Mouse (Mus musculus) heart, postnatal 14 days (tissue): Measurements from ENCODE around the gene Cav2. TPM values are rescaled to one million over a fixed set of nuclear protein-coding genes. Genes with fewer than 3 reads are reported as not detected.

Experiments used
- DNase-seq, 2 experiments: peaks; one replicate each; pipeline ENCODE4 v3.0.0; 2021 to 2022
- intact Hi-C: fragments of 180-260 bp; cut with DNase I; formaldehyde crosslinking; loops from one replicate; pipeline ENCODE4 v1.15.1; 2025
- total RNA-seq, 2 experiments: library from RNA; stranded (reverse); gene quantifications; 2 replicates each; pipeline ENCODE4 v1.2.3; 2021

Gene Cav2
- total RNA-seq, 2 experiments from 2014 or later: 64.8 to 66.2 TPM

DNA sequence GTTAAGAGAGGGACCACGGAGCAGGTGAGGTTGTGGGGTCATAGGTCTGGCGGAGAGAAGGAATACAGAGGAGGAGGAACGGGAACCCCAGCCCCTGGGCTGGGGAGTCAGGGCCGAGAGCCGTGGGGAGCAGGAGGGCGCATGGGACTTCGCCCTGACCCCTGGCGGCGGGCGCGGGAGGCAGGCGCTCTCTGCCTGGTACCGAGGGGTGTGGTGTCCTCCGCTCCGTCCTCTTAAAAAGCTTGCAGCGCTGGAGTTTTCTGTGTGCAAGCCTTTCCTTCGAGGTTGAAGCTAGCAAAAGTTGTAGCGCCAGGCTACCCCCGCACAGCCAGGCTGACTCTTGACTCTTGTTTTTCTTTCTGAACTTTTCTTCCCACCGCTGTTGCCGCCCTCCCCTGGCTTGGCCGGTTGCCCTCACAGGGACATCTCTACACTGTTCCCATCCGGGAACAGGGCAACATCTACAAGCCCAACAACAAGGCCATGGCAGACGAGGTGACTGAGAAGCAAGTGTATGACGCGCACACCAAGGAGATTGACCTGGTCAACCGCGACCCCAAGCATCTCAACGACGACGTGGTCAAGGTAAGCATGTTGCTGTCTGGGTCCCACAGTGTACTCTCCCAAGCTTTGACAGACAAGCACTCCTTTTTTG lies 26.6 kb downstream of the Cav2 start:
- intact Hi-C loops: loop anchor here (2.0 to 5.0 kb wide), 4 partner anchors 27 to 193 kb away; partner anchors contain the start of gene Cav2
- DNase-seq: peak; percentile 82 to 84

DNA sequence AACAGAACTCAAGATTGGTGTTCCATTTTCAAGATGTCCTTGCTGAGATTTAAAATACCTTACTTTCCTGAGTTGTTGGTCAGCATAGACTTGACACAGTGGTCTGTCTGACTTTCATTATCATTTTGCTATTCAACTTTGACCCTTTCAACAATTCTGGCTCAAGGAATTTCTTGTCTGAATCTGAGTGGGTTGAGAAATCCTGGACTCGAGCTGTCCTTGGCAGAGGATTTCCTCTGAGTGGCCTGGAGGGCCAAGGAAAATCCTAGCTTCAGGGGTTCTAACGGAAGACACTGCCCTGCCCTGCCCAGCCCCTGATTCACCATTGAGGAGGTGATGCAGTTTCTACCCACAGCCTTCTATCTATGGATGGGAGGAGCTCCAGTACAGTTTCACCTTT lies 27.7 kb downstream of the Cav2 start:
- intact Hi-C loops: loop anchor here (5.0 kb wide), 2 partner anchors 86 to 111 kb away; no protein-coding TSS in a partner anchor
- DNase-seq: no peak

DNA sequence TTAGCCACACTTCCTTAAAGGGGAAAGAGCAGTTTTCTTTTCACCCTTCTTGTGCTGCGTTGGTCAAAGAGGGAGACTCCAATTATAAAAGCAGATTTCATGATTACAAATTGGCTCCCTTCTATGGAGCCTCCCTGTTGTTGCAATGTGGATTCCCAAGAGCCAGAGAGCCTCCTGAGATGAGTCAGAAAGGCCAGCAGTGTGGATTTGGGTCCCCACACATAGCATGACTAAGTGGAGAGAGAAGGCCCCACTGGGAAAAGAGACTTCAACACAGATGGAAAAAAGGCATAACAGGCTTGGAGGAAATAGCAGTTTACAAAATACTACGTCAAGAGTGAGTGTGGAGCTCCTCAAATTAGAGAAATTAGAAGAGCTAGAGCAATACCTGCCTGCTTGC lies 28.3 kb downstream of the Cav2 start:
- intact Hi-C loops: loop anchor here (5.0 kb wide), 2 partner anchors 87 to 112 kb away; no protein-coding TSS in a partner anchor
- DNase-seq: no peak

DNA sequence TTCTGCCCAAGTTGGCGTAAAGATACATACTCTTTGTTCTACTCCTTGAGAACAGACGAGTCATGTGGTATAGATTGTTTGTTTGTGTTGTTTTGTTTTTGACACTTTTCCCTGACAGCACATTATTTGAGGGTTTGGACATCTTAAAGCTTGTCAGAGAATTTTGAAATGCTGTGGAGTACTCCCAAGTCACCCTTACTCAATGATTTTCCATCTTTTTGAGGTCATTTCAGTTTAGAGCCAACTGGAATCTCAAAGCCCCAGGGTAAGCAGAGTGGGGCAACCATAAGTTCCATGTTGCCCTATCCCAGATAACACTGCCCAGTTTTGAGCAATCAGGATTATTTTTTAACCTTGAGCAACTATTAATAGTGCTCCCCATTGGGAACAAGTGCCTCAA lies 33.3 kb downstream of the Cav2 start:
- intact Hi-C loops: loop anchor here (2.0 kb wide), 1 partner anchor 45 kb away; no protein-coding TSS in a partner anchor
- DNase-seq: no peak

DNA sequence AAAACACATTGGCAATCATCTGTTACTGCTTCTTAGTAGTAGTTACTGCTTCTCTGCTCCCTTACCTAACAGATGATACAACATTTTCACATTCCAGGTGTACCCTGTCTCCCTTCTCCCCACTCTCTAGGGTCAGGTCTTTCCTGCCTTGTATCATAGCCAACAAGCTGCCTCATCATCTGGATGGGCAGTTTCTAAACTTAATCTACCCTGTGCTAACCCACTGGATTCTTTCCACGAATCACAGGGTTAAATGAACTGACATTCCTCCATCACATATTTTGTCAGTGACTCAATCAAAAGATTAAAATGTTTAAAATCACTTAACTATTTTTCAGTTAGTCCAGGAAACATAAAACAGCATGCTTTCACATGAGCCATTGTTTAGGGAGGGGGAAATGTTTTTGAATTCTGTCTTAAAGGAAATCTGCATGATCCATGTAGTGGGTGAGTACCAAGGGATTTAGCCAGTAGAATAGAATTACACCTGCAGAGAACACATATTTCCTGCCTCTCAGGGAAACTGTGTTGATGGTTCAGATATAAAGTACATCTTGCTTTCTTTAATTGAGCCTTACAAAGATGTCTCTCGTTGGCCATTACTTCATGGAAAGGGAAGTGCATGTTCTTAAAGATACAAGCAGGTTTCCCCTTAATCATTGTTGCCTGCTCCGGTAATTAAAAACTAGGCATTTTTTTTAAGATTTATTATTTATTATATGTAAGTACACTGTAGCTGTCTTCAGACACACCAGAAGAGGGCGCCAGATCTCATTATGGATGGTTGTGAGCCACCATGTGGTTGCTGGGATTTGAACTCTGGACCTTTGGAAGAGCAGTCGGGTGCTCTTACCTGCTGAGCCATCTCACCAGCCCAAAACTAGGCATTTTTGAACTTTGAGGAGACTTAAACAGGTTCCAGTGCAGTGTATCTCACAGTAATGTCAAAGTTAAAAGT lies 34.0 kb downstream of the Cav2 start:
- DNase-seq: no peak
- intact Hi-C loops: loop anchor here (2.0 kb wide), 1 partner anchor 44 kb away; no protein-coding TSS in a partner anchor

DNA sequence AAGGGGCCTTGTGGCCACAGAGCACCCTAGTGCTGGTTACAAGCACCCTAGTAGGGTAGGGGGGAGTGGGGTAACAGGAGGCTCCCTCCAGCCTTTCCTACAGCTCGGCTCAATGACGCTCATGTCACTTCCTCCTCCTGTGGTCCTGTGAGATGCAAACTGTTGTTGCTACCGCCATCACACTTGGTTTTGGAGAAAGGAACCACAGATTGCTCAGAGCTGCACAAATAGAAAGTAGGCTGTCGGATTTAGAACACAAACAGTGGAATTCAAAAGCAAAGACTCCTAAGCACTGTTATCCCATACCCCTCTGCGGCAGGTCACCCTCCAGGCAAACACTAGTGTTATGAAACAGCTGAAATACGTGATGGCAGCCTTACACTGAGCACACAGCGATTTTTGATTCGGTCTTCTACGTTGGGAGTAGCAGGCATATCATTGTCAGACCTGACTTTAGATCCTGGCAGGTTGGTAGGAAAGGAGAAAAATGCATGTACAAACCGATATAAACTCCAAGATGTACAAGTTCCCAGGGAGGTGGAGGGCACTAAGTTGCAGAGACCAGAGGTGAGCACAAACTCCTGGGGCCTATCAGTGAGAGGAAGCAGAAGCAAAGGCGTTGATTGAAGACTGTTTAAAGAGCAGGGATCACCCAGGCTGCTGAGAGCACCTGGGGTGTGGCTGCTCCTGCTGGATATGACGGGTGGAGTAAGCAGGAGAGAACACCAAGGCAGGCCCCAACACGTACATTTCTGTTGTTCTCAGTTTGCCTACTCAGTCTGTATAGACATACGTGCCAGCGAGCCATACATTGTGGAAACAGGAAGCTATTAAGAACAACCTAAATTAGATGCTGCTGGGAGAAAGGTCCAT lies 35.5 kb downstream of the Cav2 start:
- no peak for DNase-seq
- intact Hi-C loops: no loop called here

DNA sequence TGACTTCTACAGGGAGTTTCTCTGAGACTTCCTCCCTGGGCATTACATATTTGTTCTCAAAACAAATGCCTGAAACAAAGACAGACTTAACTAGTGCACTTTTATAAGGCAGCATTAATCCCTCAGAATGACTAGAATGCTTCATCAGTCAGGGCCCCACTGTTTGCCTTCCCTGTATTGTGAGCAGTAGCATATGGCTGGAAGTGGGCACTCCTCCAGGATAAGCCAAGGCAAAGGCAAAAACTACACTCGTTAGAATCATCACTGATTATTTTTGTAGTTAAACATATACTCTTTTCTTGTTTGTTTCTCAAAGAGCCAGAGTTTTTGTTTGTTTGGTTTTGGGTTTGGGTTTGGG lies 36.2 kb downstream of the Cav2 start:
- intact Hi-C loops: no loop called here

DNA sequence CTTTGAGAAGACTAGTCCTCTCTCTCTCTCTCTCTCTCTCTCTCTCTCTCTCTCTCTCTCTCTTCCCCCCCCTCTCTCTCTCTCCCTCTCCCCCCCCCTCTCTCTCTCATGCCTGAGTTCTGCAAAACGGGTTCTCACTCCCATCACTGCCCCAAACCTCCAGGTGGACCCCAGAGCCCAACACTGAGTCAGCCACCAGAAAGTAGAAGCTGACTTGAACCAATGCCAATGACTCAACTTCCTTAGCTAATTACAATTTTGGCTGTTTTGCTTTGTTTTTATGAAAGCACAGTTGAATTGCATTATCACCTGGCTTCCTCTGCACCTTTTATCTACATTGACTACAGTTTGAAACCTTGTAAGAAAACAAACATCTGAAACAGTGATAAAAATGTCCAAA lies 37.0 kb downstream of the Cav2 start:
- intact Hi-C loops: no loop called here
- no peak for DNase-seq

More for the DNA sequence above, 36.2 kb downstream of the Cav2 start:
- no peak for DNase-seq

DNA sequence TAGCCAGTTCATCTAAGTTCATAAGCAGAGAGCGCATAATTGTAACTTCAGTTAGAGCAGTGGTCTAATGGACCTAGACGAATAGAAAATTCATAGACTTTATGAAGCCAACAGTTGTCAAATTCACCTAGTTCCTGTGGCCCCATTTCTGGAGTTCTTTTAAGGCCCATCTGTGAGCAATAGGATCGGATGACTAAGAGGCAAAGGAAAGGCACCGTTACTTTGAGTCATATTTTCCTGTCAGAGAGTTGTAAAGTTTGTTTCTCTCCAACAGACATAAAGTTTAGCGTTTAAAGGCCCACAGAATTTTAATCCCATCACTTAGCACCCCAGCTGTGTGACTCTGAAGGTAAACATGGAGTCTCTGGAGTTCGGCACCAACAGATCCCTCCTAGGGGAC lies 41.0 kb downstream of the Cav2 start:
- DNase-seq: no peak
- intact Hi-C loops: no loop called here

DNA sequence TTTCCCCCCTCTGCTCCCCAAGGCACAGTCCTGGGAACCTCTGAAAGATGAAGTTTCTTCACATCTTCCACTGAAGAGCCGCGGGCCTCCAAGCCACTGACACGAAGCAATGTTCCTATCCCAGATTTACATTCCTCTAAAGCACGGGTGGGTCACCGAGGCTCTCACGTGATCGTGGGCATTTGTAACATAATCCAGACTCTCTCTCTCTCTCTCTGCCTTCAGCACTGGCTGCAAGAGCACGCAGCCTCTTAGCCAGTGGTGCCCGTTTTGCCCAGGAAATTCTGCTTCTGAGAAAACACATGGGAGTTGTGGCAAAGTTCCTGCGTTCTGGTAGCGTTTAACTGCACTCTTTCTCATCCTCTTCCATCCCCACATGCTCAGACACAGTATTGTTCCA lies 46.2 kb downstream of the Cav2 start:
- intact Hi-C loops: no loop called here
- DNase-seq: no peak

DNA sequence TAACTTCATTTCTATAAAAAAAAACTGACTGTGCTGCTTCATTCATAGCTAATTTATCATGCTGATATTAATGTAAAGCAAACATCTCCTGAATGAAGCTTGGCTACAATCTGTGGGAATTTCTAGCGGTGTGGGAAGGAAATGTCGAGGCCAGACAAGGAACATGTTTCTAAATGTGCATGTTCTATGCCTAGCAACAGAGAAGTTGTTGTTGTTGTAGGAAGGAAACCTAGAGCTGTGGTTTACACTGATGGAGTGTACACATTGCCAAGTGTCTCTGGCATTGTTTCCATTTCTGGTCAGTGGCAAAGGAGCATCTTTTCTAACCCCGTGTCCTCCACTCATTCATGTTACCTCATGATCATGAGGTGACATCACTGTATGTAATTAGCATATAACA lies 48.8 kb downstream of the Cav2 start:
- no peak for DNase-seq
- intact Hi-C loops: no loop called here

DNA sequence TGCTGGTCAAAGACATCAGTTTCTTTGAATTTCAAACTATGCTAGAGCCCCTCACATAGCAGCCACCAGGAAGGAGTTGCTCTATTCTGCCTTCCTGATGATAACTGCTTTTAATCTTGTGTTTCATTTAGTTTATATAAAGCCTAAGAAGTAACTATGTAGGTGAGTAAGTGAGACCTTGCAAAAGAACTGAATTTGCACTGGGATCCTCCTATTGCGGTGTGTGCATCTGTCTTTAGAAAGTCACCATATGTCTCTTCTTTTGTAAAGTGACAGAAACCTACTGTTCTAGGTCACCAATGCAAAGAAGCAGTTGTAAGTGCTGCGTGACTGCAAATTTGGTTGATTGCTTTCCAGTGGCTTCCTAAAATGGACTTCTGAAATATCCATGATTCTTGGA lies 56.7 kb downstream of the Cav2 start:
- no peak for DNase-seq
- intact Hi-C loops: no loop called here

Other genes starting within 250 kb of the Cav2 start
- 1 to 10 TPM; 5.8 to 8.9 TPM for gene Tes, start 216.0 kb upstream of the Cav2 start, total RNA-seq
- gene Cav1, start 25.1 kb downstream of the Cav2 start, total RNA-seq: 100 to 1,000 TPM; 415 to 448 TPM
- 1 to 10 TPM; 2.2 to 2.7 TPM for gene Met, start 182.6 kb downstream of the Cav2 start, total RNA-seq